14 mouse cellular contexts compared by ENCODE assay signal in genomic region chr6:55444721-55445120, GRCm38 (mm10). TPM values are rescaled to one million over a fixed set of nuclear protein-coding genes. Genes with fewer than 3 reads are reported as not detected.
DNase-seq lines count a peak whose midpoint lies in the region; ATAC-seq and TF ChIP-seq lines count a peak whose summit lies in the region.
"Had no signal": no experiment of that assay in that cellular context is flagged by ENCODE, and none has a peak within 500 bp of the region (broad histone marks: within the 10 kb centered on the region; RNA-seq: fewer than 3 reads in every experiment).

No protein-coding gene starts in this region.

- no peak overlapping the region for H3K4me3 ChIP-seq in layer of hippocampus, adult 2 months
- H3K4me3 ChIP-seq in forebrain, embryonic 16.5 days (replicated peaks; ENCODE audit: low read length), result no peak overlapping the region
- no peak overlapping the region for H3K4me3 ChIP-seq in intestine, embryonic 16.5 days (ENCODE audit: low read length)
- no peak overlapping the region for H3K4me3 ChIP-seq in neural tube, embryonic 14.5 days (ENCODE audit: low read depth, low read length)
- H3K4me3 ChIP-seq: limb, embryonic 10.5 days; myocyte had no signal

- ATAC-seq in forebrain, embryonic 16.5 days, result peak; percentile 7; the same call in 1 of the 2 replicates
- no peak for ATAC-seq in intestine, embryonic 16.5 days
- ATAC-seq in neural tube, embryonic 14.5 days (ENCODE audit: low read depth), result 0 out of 2 replicates have a peak, but pooled peaks have one; percentile 25
- ATAC-seq in monocyte, adult 5-6 weeks (replicated peaks; ENCODE audit: insufficient number of reproducible peaks, low FRiP score, low TSS enrichment, poor library complexity, severe bottlenecking), result no peak
- ATAC-seq: activated CD4-positive, CD25-positive, alpha-beta regulatory T cell, adult 4 months had no signal

- H3K4me2 ChIP-seq in forebrain, embryonic 16.5 days (ENCODE audit: low read length), result no peak overlapping the region
- H3K4me2 ChIP-seq in intestine, embryonic 16.5 days (ENCODE audit: low read depth, low read length), result no peak overlapping the region
- no peak overlapping the region for H3K4me2 ChIP-seq in neural tube, embryonic 14.5 days (ENCODE audit: low read depth, low read length)

- no peak for TF ChIP-seq CTCF in layer of hippocampus, adult 2 months (conservative IDR thresholded peaks at IDR 0.05)

- no peaks in the 10 kb centered on the region for H3K9me3 ChIP-seq in forebrain, embryonic 16.5 days (ENCODE audit: control insufficient read depth, low read length)
- no peaks in the 10 kb centered on the region for H3K9me3 ChIP-seq in intestine, embryonic 16.5 days (ENCODE audit: control insufficient read depth, low read length)
- no peaks in the 10 kb centered on the region for H3K9me3 ChIP-seq in neural tube, embryonic 14.5 days (ENCODE audit: control insufficient read depth, low read length)
- H3K9me3 ChIP-seq: limb, embryonic 10.5 days had no signal

- H3K9ac ChIP-seq in forebrain, embryonic 16.5 days (replicated peaks; ENCODE audit: low read depth, low read length), result no peak overlapping the region
- no peak overlapping the region for H3K9ac ChIP-seq in intestine, embryonic 16.5 days (ENCODE audit: low read depth, low read length)
- no peak overlapping the region for H3K9ac ChIP-seq in neural tube, embryonic 14.5 days (replicated peaks; ENCODE audit: low read depth, low read length)
- H3K9ac ChIP-seq: liver, embryonic 14.5 days had no signal

- H3K36me3 ChIP-seq in forebrain, embryonic 16.5 days (ENCODE audit: control insufficient read depth, insufficient read depth), result no peaks in the 10 kb centered on the region
- H3K36me3 ChIP-seq in intestine, embryonic 16.5 days (ENCODE audit: control insufficient read depth, insufficient read depth, low read length), result no peaks in the 10 kb centered on the region
- no peaks in the 10 kb centered on the region for H3K36me3 ChIP-seq in neural tube, embryonic 14.5 days (ENCODE audit: control insufficient read depth, insufficient read depth, low read length)
- H3K36me3 ChIP-seq: limb, embryonic 10.5 days had no signal

- H3K27ac ChIP-seq in layer of hippocampus, adult 2 months, result peak overlapping the region; percentile 80
- H3K27ac ChIP-seq in forebrain, embryonic 16.5 days (ENCODE audit: low read length), result peak overlapping the region; percentile 11
- peak overlapping the region; percentile 60; the same call in 1 of the 2 replicates for H3K27ac ChIP-seq in intestine, embryonic 16.5 days (ENCODE audit: low read length)
- H3K27ac ChIP-seq in neural tube, embryonic 14.5 days (ENCODE audit: low read depth, low read length), result peak overlapping the region; percentile 78
- H3K27ac ChIP-seq: limb, embryonic 10.5 days; liver, embryonic 14.5 days had no signal

- 9% methylated on average over 4 of the region's 4 CpGs for WGBS in forebrain, embryonic 16.5 days
- 48% methylated on average over 4 of the region's 4 CpGs for WGBS in intestine, embryonic 16.5 days
- WGBS in neural tube, embryonic 14.5 days, result 33% methylated on average over 4 of the region's 4 CpGs

- H3K4me1 ChIP-seq in forebrain, embryonic 16.5 days (replicated peaks; ENCODE audit: control insufficient read depth, insufficient read depth, low read length), result peaks cover 18% of the 10 kb centered on the region
- H3K4me1 ChIP-seq in intestine, embryonic 16.5 days (ENCODE audit: control insufficient read depth, insufficient read depth, low read length), result no peaks in the 10 kb centered on the region
- peaks cover 10% of the 10 kb centered on the region; the same call in 1 of the 2 replicates for H3K4me1 ChIP-seq in neural tube, embryonic 14.5 days (ENCODE audit: control insufficient read depth, insufficient read depth, low read length)

- no peaks in the 10 kb centered on the region for H3K27me3 ChIP-seq in forebrain, embryonic 16.5 days (replicated peaks; ENCODE audit: control insufficient read depth, insufficient read depth, low read length)
- H3K27me3 ChIP-seq in intestine, embryonic 16.5 days (replicated peaks; ENCODE audit: control insufficient read depth, insufficient read depth, low read length), result no peaks in the 10 kb centered on the region
- H3K27me3 ChIP-seq in neural tube, embryonic 14.5 days (ENCODE audit: control insufficient read depth, insufficient read depth, low read length), result no peaks in the 10 kb centered on the region

- DNase-seq in layer of hippocampus, adult 2 months (ENCODE audit: low spot score in 2 of 2), result no peak
- DNase-seq in layer of hippocampus, postnatal 25 days (ENCODE audit: extremely low spot score in 1 of 2, low spot score in 1 of 2), result no peak
- no peak for DNase-seq in adrenal gland, postnatal 4 days (ENCODE audit: low spot score in 2 of 2)
- no peak for DNase-seq in urinary bladder, postnatal 4 days (ENCODE audit: low spot score in 2 of 2)
- DNase-seq: kidney, adult 8-10 months; lung, postnatal 36 days had no signal

RNA-seq across cellular contexts. Expression of gene Adcyap1r1, which starts 7.1 kb away (rescaled TPM):
- 100 to 1,000 TPM; 146 to 148 TPM for total RNA-seq in layer of hippocampus, adult 2 months (2021)
- total RNA-seq in layer of hippocampus, postnatal 25 days (2021), result 100 to 1,000 TPM; 138 to 142 TPM
- 33.8 and 37.9 TPM in 2 replicates for polyA plus RNA-seq in forebrain, embryonic 16.5 days (2015; fragmentation: Nextera tagmentation; extraction: Ambion mirVana)
- polyA plus RNA-seq in intestine, embryonic 16.5 days (2015; fragmentation: Nextera tagmentation; extraction: Ambion mirVana), result 3.8 and 4.4 TPM in 2 replicates
- 70.7 and 79.3 TPM in 2 replicates for polyA plus RNA-seq in neural tube, embryonic 14.5 days (2014; fragmentation: Nextera tagmentation; extraction: Ambion mirVana)
- total RNA-seq in monocyte, adult 5-6 weeks (2017), result not detected in 3 replicates
- total RNA-seq in adrenal gland, postnatal 4 days (2021), result 10 to 100 TPM; 53.2 to 54.9 TPM
- polyA plus RNA-seq: activated CD4-positive, CD25-positive, alpha-beta regulatory T cell, adult 4 months; myocyte had no signal

Comparison
In these comparisons a context has a peak if more than half of its experiments do, and no peak if none do; other contexts are left out.
1. H3K27ac ChIP-seq: peak in every context shown above with its lines; median percentile 80 in layer of hippocampus, adult 2 months; 78 in neural tube, embryonic 14.5 days; 60 in intestine, embryonic 16.5 days; 11 in forebrain, embryonic 16.5 days.
2. ATAC-seq: peak in forebrain, embryonic 16.5 days (single experiment) and neural tube, embryonic 14.5 days (single experiment); none in intestine, embryonic 16.5 days (single experiment) and monocyte, adult 5-6 weeks (single experiment).
3. RNA of gene Adcyap1r1, which starts 7.1 kb away (total RNA-seq): 146 to 148 TPM in layer of hippocampus, adult 2 months, 138 to 142 TPM in layer of hippocampus, postnatal 25 days and 53.2 to 54.9 TPM in adrenal gland, postnatal 4 days; not detected in monocyte, adult 5-6 weeks; every median in the first group is over 10 times any median in the second.